Mouse (Mus musculus) frontal cortex, postnatal 36 days (tissue): ENCODE measurements around the gene Olfr1441.

Experiments
- DNase-seq, 2 experiments: peaks; one replicate each; pipeline ENCODE4 v3.0.0; 2022; ENCODE audit warnings: low spot score in 2 of 2

The Olfr1441 gene

GRCm38 (mm10) chr19:12417361-12417760 lies at the start of gene Olfr1441:
Gene Olfr1441 (plus strand): TSS chr19:12417433.
- DNase-seq: no peak

GRCm38 (mm10) chr19:12373004-12373403 lies 44.2 kb upstream of the Olfr1441 start:
- no peak for DNase-seq

GRCm38 (mm10) chr19:12374465-12375025 lies 42.7 kb upstream of the Olfr1441 start:
- DNase-seq: peak; percentile 7 to 68

GRCm38 (mm10) chr19:12386979-12387378 lies 30.3 kb upstream of the Olfr1441 start, which contains the start of gene Olfr1440:
Gene Olfr1440 (plus strand): TSS chr19:12387279.
- no peak for DNase-seq

GRCm38 (mm10) chr19:12413737-12414136 lies 3.5 kb upstream of the Olfr1441 start:
- DNase-seq: no peak

- no peak for DNase-seq
Observed at GRCm38 (mm10) chr19:12418312-12418711, 1.1 kb downstream of the Olfr1441 start.

GRCm38 (mm10) chr19:12420555-12420954 lies 3.3 kb downstream of the Olfr1441 start:
- DNase-seq: no peak

- DNase-seq: no peak
Observed at GRCm38 (mm10) chr19:12421680-12422079, 4.4 kb downstream of the Olfr1441 start.

GRCm38 (mm10) chr19:12427101-12427500 lies 9.9 kb downstream of the Olfr1441 start:
- DNase-seq: no peak

GRCm38 (mm10) chr19:12427605-12428004 lies 10.4 kb downstream of the Olfr1441 start, which contains the start of gene Pfpl:
Gene Pfpl (plus strand): TSS chr19:12427905.
- no peak for DNase-seq

- DNase-seq: no peak
Observed at GRCm38 (mm10) chr19:12433033-12433432, 15.8 kb downstream of the Olfr1441 start.

- no peak for DNase-seq
Observed at GRCm38 (mm10) chr19:12435011-12435416, 17.8 kb downstream of the Olfr1441 start.

- DNase-seq: no peak
Observed at GRCm38 (mm10) chr19:12435750-12436524, 18.7 kb downstream of the Olfr1441 start.

GRCm38 (mm10) chr19:12439581-12439980 lies 22.3 kb downstream of the Olfr1441 start:
- no peak for DNase-seq

- no peak for DNase-seq
Observed at GRCm38 (mm10) chr19:12440103-12440725, 23.0 kb downstream of the Olfr1441 start.

GRCm38 (mm10) chr19:12442560-12442959 lies 25.3 kb downstream of the Olfr1441 start:
- no peak for DNase-seq

- DNase-seq: no peak
Observed at GRCm38 (mm10) chr19:12445014-12445413, 27.8 kb downstream of the Olfr1441 start.

- DNase-seq: no peak
Observed at GRCm38 (mm10) chr19:12457401-12458066, 40.3 kb downstream of the Olfr1441 start.

- DNase-seq: no peak
Observed at GRCm38 (mm10) chr19:12459516-12459915, 42.3 kb downstream of the Olfr1441 start.

- DNase-seq: no peak
Observed at GRCm38 (mm10) chr19:12460282-12461249, 43.3 kb downstream of the Olfr1441 start, which contains the start of gene Mpeg1. Gene Mpeg1 (plus strand): TSS chr19:12460779.
